Mouse (Mus musculus): ENCODE results near the gene Impg2. TPM values are rescaled to one million over a fixed set of nuclear protein-coding genes. Genes with fewer than 3 reads are reported as not detected.

Gene Impg2
- polyA plus RNA-seq, 1 experiment from 2014 or later: 0.08 TPM

- no peaks in the 10 kb centered on the region for H3K4me1 ChIP-seq (ENCODE audit: control insufficient read depth in 2 of 2, insufficient read depth in 2 of 2, low read length in 2 of 2)
- no peaks in the 10 kb centered on the region for H3K27me3 ChIP-seq (ENCODE audit: control insufficient read depth, insufficient read depth, low read length)
- ATAC-seq (ENCODE audit: insufficient number of reproducible peaks, insufficient read depth, low FRiP score, low read depth): no peak
- H3K4me2 ChIP-seq (ENCODE audit: low read length): no peak overlapping the region
- H3K4me3 ChIP-seq (ENCODE audit: control insufficient read depth in 1 of 2, insufficient read depth in 1 of 2, low read depth in 1 of 2, low read length in 2 of 2): no peak overlapping the region
- H3K9ac ChIP-seq (ENCODE audit: low read length): no peak overlapping the region
- no peaks in the 10 kb centered on the region for H3K9me3 ChIP-seq (ENCODE audit: control insufficient read depth, low read length)
- no peak overlapping the region for H3K27ac ChIP-seq (replicated peaks in 1 of 2; ENCODE audit: control insufficient read depth in 1 of 2, insufficient read depth in 1 of 2, low read depth in 2 of 2, low read length in 2 of 2)
- 55% methylated on average over 2 of the region's 2 CpGs for WGBS
- H3K36me3 ChIP-seq (ENCODE audit: control insufficient read depth, insufficient read depth, low read length): no peaks in the 10 kb centered on the region
Observed at GRCm38 (mm10) chr16:56229455-56229854, 25.3 kb downstream of the Impg2 start.

- H3K4me3 ChIP-seq (ENCODE audit: control insufficient read depth in 1 of 2, insufficient read depth in 1 of 2, low read depth in 1 of 2, low read length in 2 of 2): no peak overlapping the region
- H3K9ac ChIP-seq (ENCODE audit: low read length): no peak overlapping the region
- H3K9me3 ChIP-seq (ENCODE audit: control insufficient read depth, low read length): no peaks in the 10 kb centered on the region
- H3K27ac ChIP-seq (replicated peaks in 1 of 2; ENCODE audit: control insufficient read depth in 1 of 2, insufficient read depth in 1 of 2, low read depth in 2 of 2, low read length in 2 of 2): no peak overlapping the region
- 48% methylated on average over 10 of the region's 10 CpGs for WGBS
- no peak overlapping the region for H3K4me2 ChIP-seq (ENCODE audit: low read length)
- ATAC-seq (ENCODE audit: insufficient number of reproducible peaks, insufficient read depth, low FRiP score, low read depth): no peak
- H3K4me1 ChIP-seq (ENCODE audit: control insufficient read depth in 2 of 2, insufficient read depth in 2 of 2, low read length in 2 of 2): no peaks in the 10 kb centered on the region; a peak in 1 of 4 replicates
- no peaks in the 10 kb centered on the region for H3K27me3 ChIP-seq (ENCODE audit: control insufficient read depth, insufficient read depth, low read length)
- no peaks in the 10 kb centered on the region for H3K36me3 ChIP-seq (ENCODE audit: control insufficient read depth, insufficient read depth, low read length)
Observed at GRCm38 (mm10) chr16:56231300-56231699, 27.2 kb downstream of the Impg2 start.

- no peak overlapping the region for H3K4me2 ChIP-seq (ENCODE audit: low read length)
- no peaks in the 10 kb centered on the region for H3K9me3 ChIP-seq (ENCODE audit: control insufficient read depth, low read length)
- no peak overlapping the region for H3K9ac ChIP-seq (ENCODE audit: low read length)
- H3K4me1 ChIP-seq (ENCODE audit: control insufficient read depth in 2 of 2, insufficient read depth in 2 of 2, low read length in 2 of 2): no peaks in the 10 kb centered on the region; a peak in 1 of 4 replicates
- no peaks in the 10 kb centered on the region for H3K27me3 ChIP-seq (ENCODE audit: control insufficient read depth, insufficient read depth, low read length)
- H3K4me3 ChIP-seq (ENCODE audit: control insufficient read depth in 1 of 2, insufficient read depth in 1 of 2, low read depth in 1 of 2, low read length in 2 of 2): no peak overlapping the region
- WGBS: 78% methylated on average over 10 of the region's 10 CpGs
- no peaks in the 10 kb centered on the region for H3K36me3 ChIP-seq (ENCODE audit: control insufficient read depth, insufficient read depth, low read length)
- H3K27ac ChIP-seq (replicated peaks in 1 of 2; ENCODE audit: control insufficient read depth in 1 of 2, insufficient read depth in 1 of 2, low read depth in 2 of 2, low read length in 2 of 2): no peak overlapping the region
- no peak for ATAC-seq (ENCODE audit: insufficient number of reproducible peaks, insufficient read depth, low FRiP score, low read depth)
Observed at GRCm38 (mm10) chr16:56232736-56233135, 28.6 kb downstream of the Impg2 start.

- H3K27ac ChIP-seq (replicated peaks in 1 of 2; ENCODE audit: control insufficient read depth in 1 of 2, insufficient read depth in 1 of 2, low read depth in 2 of 2, low read length in 2 of 2): no peak overlapping the region
- H3K27me3 ChIP-seq (ENCODE audit: control insufficient read depth, insufficient read depth, low read length): no peaks in the 10 kb centered on the region
- H3K4me2 ChIP-seq (ENCODE audit: low read length): no peak overlapping the region
- H3K4me1 ChIP-seq (ENCODE audit: control insufficient read depth in 2 of 2, insufficient read depth in 2 of 2, low read length in 2 of 2): no peaks in the 10 kb centered on the region
- 92% methylated on average over 3 of the region's 3 CpGs for WGBS
- ATAC-seq (ENCODE audit: insufficient number of reproducible peaks, insufficient read depth, low FRiP score, low read depth): no peak
- no peaks in the 10 kb centered on the region for H3K9me3 ChIP-seq (ENCODE audit: control insufficient read depth, low read length)
- H3K9ac ChIP-seq (ENCODE audit: low read length): no peak overlapping the region
- no peaks in the 10 kb centered on the region for H3K36me3 ChIP-seq (ENCODE audit: control insufficient read depth, insufficient read depth, low read length)
- no peak overlapping the region for H3K4me3 ChIP-seq (ENCODE audit: control insufficient read depth in 1 of 2, insufficient read depth in 1 of 2, low read depth in 1 of 2, low read length in 2 of 2)
Observed at GRCm38 (mm10) chr16:56246031-56246430, 41.9 kb downstream of the Impg2 start.

GRCm38 (mm10) chr16:56273917-56274316 is 69.8 kb downstream of the Impg2 start:
- Histone ChIP-seq H3K27me3 (ENCODE audit: control insufficient read depth, insufficient read depth, low read length) (no peaks in the 10 kb centered on the region), H3K9me3 (ENCODE audit: control insufficient read depth, low read length) (no peaks in the 10 kb centered on the region), H3K9ac (ENCODE audit: low read length) (no peak overlapping the region), H3K4me3 (ENCODE audit: control insufficient read depth in 1 of 2, insufficient read depth in 1 of 2, low read depth in 1 of 2, low read length in 2 of 2) (no peak overlapping the region), H3K36me3 (ENCODE audit: control insufficient read depth, insufficient read depth, low read length) (no peaks in the 10 kb centered on the region), H3K27ac (replicated peaks in 1 of 2; ENCODE audit: control insufficient read depth in 1 of 2, insufficient read depth in 1 of 2, low read depth in 2 of 2, low read length in 2 of 2) (no peak overlapping the region), H3K4me2 (ENCODE audit: low read length) (no peak overlapping the region), H3K4me1 (ENCODE audit: control insufficient read depth in 2 of 2, insufficient read depth in 2 of 2, low read length in 2 of 2) (no peaks in the 10 kb centered on the region; a peak in 2 of 4 replicates)
- no peak for ATAC-seq (ENCODE audit: insufficient number of reproducible peaks, insufficient read depth, low FRiP score, low read depth)
- 54% methylated on average over 1 of the region's 1 CpGs for WGBS

- WGBS: 69% methylated on average over 9 of the region's 9 CpGs
- H3K9me3 ChIP-seq (ENCODE audit: control insufficient read depth, low read length): no peaks in the 10 kb centered on the region
- no peaks in the 10 kb centered on the region; a peak in 2 of 4 replicates for H3K4me1 ChIP-seq (ENCODE audit: control insufficient read depth in 2 of 2, insufficient read depth in 2 of 2, low read length in 2 of 2)
- H3K36me3 ChIP-seq (ENCODE audit: control insufficient read depth, insufficient read depth, low read length): no peaks in the 10 kb centered on the region
- H3K27ac ChIP-seq (replicated peaks in 1 of 2; ENCODE audit: control insufficient read depth in 1 of 2, insufficient read depth in 1 of 2, low read depth in 2 of 2, low read length in 2 of 2): no peak overlapping the region
- no peak for ATAC-seq (ENCODE audit: insufficient number of reproducible peaks, insufficient read depth, low FRiP score, low read depth)
- no peak overlapping the region for H3K4me2 ChIP-seq (ENCODE audit: low read length)
- H3K27me3 ChIP-seq (ENCODE audit: control insufficient read depth, insufficient read depth, low read length): no peaks in the 10 kb centered on the region
- no peak overlapping the region for H3K9ac ChIP-seq (ENCODE audit: low read length)
- H3K4me3 ChIP-seq (ENCODE audit: control insufficient read depth in 1 of 2, insufficient read depth in 1 of 2, low read depth in 1 of 2, low read length in 2 of 2): no peak overlapping the region
Observed at GRCm38 (mm10) chr16:56279060-56279459, 74.9 kb downstream of the Impg2 start.

GRCm38 (mm10) chr16:56279752-56280151 is 75.6 kb downstream of the Impg2 start:
- no peak overlapping the region for H3K4me2 ChIP-seq (ENCODE audit: low read length)
- H3K9me3 ChIP-seq (ENCODE audit: control insufficient read depth, low read length): no peaks in the 10 kb centered on the region
- H3K27me3 ChIP-seq (ENCODE audit: control insufficient read depth, insufficient read depth, low read length): no peaks in the 10 kb centered on the region
- ATAC-seq (ENCODE audit: insufficient number of reproducible peaks, insufficient read depth, low FRiP score, low read depth): no peak
- no peak overlapping the region for H3K27ac ChIP-seq (replicated peaks in 1 of 2; ENCODE audit: control insufficient read depth in 1 of 2, insufficient read depth in 1 of 2, low read depth in 2 of 2, low read length in 2 of 2)
- no peak overlapping the region for H3K9ac ChIP-seq (ENCODE audit: low read length)
- no peaks in the 10 kb centered on the region; a peak in 1 of 4 replicates for H3K4me1 ChIP-seq (ENCODE audit: control insufficient read depth in 2 of 2, insufficient read depth in 2 of 2, low read length in 2 of 2)
- no peak overlapping the region for H3K4me3 ChIP-seq (ENCODE audit: control insufficient read depth in 1 of 2, insufficient read depth in 1 of 2, low read depth in 1 of 2, low read length in 2 of 2)
- no peaks in the 10 kb centered on the region for H3K36me3 ChIP-seq (ENCODE audit: control insufficient read depth, insufficient read depth, low read length)

GRCm38 (mm10) chr16:56281336-56281735 is 77.2 kb downstream of the Impg2 start:
- no peaks in the 10 kb centered on the region for H3K36me3 ChIP-seq (ENCODE audit: control insufficient read depth, insufficient read depth, low read length)
- H3K9ac ChIP-seq (ENCODE audit: low read length): no peak overlapping the region
- 73% methylated on average over 4 of the region's 4 CpGs for WGBS
- H3K9me3 ChIP-seq (ENCODE audit: control insufficient read depth, low read length): no peaks in the 10 kb centered on the region
- no peak overlapping the region for H3K4me3 ChIP-seq (ENCODE audit: control insufficient read depth in 1 of 2, insufficient read depth in 1 of 2, low read depth in 1 of 2, low read length in 2 of 2)
- no peak for ATAC-seq (ENCODE audit: insufficient number of reproducible peaks, insufficient read depth, low FRiP score, low read depth)
- no peaks in the 10 kb centered on the region for H3K27me3 ChIP-seq (ENCODE audit: control insufficient read depth, insufficient read depth, low read length)
- no peak overlapping the region for H3K27ac ChIP-seq (replicated peaks in 1 of 2; ENCODE audit: control insufficient read depth in 1 of 2, insufficient read depth in 1 of 2, low read depth in 2 of 2, low read length in 2 of 2)
- H3K4me2 ChIP-seq (ENCODE audit: low read length): no peak overlapping the region
- H3K4me1 ChIP-seq (ENCODE audit: control insufficient read depth in 2 of 2, insufficient read depth in 2 of 2, low read length in 2 of 2): no peaks in the 10 kb centered on the region; a peak in 1 of 4 replicates
